Mouse (Mus musculus) splenic B cell, adult 2 months (primary cell): Measurements from ENCODE around the gene Gabarap.
A peak's percentile ranks its signal among the peaks of the same experiment; 100 is the strongest.

Source experiments
- DNase-seq: peaks from one replicate; pipeline ENCODE4 v3.0.0-alpha.2; 2011; ENCODE audit warnings: low read depth, low spot score
- H3K27me3 ChIP-seq: 2 replicates; pipeline ENCODE4 v1.6.1; 2012; ENCODE audit warnings: mild to moderate bottlenecking, low read length, moderate library complexity, mixed read lengths; ENCODE audit not compliant: control insufficient read depth, poor library complexity, insufficient read depth, severe bottlenecking
- H3K36me3 ChIP-seq: 2 replicates; pipeline ENCODE4 v1.6.1; 2012; ENCODE audit warnings: mild to moderate bottlenecking, low read length, moderate library complexity, mixed read lengths; ENCODE audit not compliant: control insufficient read depth, poor library complexity, insufficient read depth, severe bottlenecking

Gabarap gene

DNA sequence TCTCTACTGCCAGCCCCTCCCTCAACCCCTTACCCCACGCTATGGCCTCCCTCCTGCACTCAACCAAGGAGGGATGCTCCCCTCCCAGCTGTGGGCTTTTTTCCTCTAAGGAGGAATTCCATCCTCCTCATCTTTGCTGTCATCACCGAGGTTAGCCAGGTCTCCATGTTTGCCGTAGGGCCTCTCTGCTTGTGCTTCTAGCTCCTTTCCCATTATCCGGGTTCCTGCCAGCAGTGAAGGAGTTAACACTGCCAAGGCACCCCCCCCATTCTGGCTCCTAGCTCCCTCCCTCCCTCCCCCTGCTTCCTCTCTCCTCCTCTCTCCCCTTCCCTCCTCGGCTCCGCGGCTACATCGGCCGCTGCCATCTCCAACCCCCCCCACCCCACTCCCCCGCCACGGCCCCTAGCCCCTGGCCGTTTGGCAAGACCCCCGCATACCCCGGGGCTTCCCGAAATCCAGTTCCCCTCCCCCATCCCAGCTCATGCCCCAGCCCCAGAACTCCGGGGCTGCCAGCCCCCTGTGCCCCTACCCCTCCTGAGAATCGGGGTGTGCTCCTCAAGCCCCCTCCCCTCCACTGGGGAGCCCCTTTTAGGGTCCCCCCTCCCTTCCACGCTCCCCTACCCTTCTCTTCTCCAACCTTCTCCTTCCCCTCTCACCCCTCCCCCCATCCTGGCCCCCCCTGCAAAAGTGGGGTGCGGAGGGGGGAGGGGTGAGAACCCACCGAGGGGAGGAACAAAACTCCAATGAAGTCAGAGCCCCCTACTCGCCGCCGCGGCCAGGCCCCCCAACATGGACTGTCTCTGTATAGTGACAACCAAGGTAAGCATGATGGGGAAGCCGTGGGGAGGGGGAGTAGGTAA is 27.4 kb downstream of the Gabarap start:
- DNase-seq: no peak
- Histone ChIP-seq H3K27me3 (no peaks in the 10 kb centered on the region), H3K36me3 (no peaks in the 10 kb centered on the region)

DNA sequence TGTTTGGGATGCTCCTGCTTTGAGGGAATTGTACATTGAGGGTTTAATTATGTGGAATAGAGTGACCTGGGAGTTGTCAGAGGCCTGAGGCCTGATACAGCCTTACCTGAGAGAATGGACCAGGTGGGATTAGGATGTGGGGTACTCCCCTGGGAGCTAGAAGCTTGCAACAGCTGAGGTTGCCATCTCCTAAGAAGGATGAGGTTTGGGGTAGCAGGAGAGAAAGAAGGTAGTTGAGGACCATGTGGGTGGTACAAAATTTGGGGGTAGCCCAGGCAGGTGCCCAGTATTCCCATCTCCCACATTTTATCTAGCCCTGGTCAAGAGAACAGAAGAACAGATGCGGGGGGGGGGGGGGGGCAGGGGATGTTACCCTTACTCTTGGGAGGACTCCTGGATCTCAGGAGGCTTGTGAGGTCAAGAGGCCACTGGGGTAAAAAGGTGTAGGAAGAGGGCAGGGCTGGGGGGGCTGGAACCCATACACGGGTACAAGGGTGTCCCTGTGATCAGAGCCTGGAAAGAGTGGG is 28.6 kb downstream of the Gabarap start:
- DNase-seq: no peak
- no peaks in the 10 kb centered on the region for H3K36me3 ChIP-seq
- no peaks in the 10 kb centered on the region for H3K27me3 ChIP-seq

DNA sequence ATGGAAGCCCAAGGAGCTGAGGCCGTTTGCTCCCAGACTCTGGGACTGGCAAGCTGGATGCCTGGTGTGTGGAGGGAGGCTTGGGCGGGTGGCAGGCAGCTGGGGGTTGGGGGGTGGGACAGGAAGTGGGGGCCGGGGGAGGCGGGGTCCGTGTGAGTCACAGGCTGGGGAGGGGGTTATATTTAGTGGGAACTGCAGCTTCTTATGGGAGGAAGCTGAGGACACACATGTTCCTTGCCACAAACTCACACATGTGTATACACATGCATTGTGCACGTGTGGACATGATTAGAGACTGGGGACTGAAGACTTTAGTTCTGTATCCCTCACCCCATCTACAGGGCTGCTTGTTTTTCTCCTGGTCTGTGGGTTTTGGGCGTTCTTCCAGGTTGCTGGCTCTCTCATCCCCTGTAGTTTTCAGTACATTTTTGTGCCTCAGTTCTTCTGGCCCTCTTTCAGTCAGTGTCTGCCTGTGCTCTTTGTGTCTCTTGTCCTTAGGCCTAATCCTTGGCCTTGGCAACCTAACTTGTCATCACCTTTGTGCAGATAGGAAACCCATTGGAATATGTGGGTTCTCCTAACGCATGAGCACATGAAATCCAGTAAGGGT is 29.2 kb downstream of the Gabarap start:
- H3K27me3 ChIP-seq: no peaks in the 10 kb centered on the region
- no peak for DNase-seq
- H3K36me3 ChIP-seq: no peaks in the 10 kb centered on the region

DNA sequence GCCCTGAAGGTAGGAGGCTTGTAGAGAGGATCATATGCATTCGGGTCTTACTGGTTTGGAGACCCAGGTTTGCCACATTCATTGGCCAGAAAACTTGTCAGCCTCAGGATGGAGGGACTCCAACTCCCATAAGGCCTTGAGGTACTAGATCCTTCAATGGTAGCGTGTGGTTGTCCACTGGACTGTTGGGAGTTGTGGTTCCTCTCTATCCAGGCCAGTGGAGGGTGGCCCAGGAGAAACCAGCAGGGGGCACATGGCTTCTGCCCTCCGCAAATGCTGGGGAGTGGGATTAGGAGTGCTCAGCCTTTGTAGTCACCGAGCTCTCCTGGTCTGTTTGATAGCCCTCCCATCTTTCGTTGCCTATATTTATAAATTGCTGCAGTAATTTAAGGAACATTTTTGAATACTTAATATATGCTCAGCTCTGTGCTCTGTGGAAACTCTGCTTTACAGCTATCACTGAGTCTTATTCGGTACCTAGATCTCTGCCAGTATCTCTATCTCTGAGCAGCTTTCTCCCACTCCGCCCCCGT is 29.9 kb downstream of the Gabarap start:
- peak; percentile 85 for DNase-seq
- no peaks in the 10 kb centered on the region for H3K27me3 ChIP-seq

GRCm38 (mm10) chr11:70021264-70022132 is 30.6 kb downstream of the Gabarap start:
- DNase-seq: peak; percentile 94
- Histone ChIP-seq H3K36me3 (no peaks in the 10 kb centered on the region), H3K27me3 (no peaks in the 10 kb centered on the region)

More for the DNA sequence above, 29.9 kb downstream of the Gabarap start:
- no peaks in the 10 kb centered on the region for H3K36me3 ChIP-seq

- H3K36me3 ChIP-seq: no peaks in the 10 kb centered on the region
- no peaks in the 10 kb centered on the region for H3K27me3 ChIP-seq
- DNase-seq: no peak
These were observed 32.7 kb downstream of the Gabarap start for GRCm38 (mm10) chr11:70023481-70024150.

GRCm38 (mm10) chr11:70024151-70024514 is 33.2 kb downstream of the Gabarap start:
- Histone ChIP-seq H3K27me3 (no peaks in the 10 kb centered on the region), H3K36me3 (no peaks in the 10 kb centered on the region)
- no peak for DNase-seq

GRCm38 (mm10) chr11:70026689-70027088 is 35.7 kb downstream of the Gabarap start:
- Histone ChIP-seq H3K36me3 (no peaks in the 10 kb centered on the region), H3K27me3 (no peaks in the 10 kb centered on the region)
- DNase-seq: no peak

- no peaks in the 10 kb centered on the region for H3K36me3 ChIP-seq
- no peak for DNase-seq
- H3K27me3 ChIP-seq: no peaks in the 10 kb centered on the region
These were observed 36.5 kb downstream of the Gabarap start for GRCm38 (mm10) chr11:70027397-70027796.

DNA sequence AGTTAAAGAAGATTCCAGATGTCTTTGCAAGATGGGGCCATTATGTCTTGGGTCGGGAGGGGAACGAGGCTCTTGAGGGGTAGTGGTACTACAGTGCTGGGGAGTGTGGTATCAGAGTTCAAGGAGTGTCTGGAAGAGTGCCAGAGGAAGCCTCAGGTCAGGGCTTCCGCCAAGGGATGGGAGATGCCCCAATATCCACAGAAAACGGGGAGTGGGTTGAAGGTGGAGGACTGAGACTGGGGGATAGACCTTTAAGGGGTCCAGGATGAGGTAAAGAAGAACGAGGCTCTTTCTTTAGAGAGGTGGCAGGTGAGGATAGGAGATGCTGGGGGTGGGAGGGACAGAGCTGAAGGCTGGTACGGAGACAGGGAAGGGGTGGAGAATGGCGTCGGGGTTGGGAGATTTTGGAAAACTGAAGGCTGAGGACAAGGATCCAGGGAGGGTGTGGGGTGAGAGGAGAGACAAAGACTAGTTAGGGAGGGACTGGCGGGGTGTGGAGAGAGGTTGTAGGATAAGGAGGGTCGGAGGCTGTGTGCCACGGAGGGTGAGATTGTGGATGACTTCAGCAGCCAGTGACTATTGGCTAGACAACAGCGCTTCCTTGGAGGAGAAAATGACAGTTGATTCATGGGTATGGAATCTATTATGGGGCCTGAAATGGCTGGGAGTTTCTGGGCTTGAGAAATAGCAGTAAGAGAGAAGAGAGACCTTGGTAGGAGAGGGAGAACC is 37.6 kb downstream of the Gabarap start:
- Histone ChIP-seq H3K27me3 (no peaks in the 10 kb centered on the region), H3K36me3 (no peaks in the 10 kb centered on the region)
- no peak for DNase-seq

- no peaks in the 10 kb centered on the region for H3K27me3 ChIP-seq
- DNase-seq: peak; percentile 91
- no peaks in the 10 kb centered on the region for H3K36me3 ChIP-seq
These were observed 38.3 kb downstream of the Gabarap start for GRCm38 (mm10) chr11:70029130-70029801.

DNA sequence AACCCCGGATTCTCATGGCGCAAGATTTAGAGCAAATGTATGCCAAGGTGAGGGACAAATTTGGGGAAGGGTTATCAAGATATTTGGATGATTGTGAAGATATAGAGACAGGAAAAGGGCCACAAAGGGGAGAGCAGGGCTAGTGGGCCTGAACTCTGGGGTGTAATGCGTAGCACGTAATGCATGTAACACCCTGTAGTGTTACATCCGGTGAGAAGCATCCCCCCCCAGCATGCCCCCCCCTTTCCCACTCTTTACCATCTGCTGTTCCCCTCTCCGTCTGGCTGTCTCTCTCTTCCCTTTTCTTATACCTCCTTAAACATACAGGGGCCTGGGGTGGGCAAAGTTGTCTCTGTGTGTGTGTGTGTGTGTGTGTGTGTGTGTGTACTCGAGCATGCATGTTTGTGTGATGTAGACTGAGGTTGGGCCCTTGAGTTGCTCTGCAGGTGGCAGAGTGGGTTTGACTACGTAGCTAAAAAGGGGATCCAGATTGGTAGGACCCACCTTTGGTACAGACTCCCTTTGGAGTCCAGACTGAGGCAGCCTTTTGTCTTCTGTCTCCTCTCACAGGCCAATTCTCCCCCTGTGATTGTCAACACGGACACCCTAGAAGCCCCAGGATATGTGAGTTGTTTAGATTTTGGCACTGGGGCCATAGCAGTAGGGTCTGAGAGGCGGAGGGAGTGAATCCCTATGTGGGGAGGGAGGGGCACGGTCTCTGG is 39.0 kb downstream of the Gabarap start:
- DNase-seq: peak; percentile 73
- Histone ChIP-seq H3K27me3 (no peaks in the 10 kb centered on the region), H3K36me3 (no peaks in the 10 kb centered on the region)
